Mouse (Mus musculus) stomach, postnatal 0 days (tissue): ENCODE data around the gene Pear1.
"Not testable (repeated sequence)": the region's sequence is repeated elsewhere in the genome, so short reads cannot be mapped to it uniquely, and the experiment has no call there.

Source experiments
- CTCF ChIP-seq: IDR thresholded peaks from 2 replicates; pipeline ENCODE4 v1.5.1; 2016; ENCODE audit warnings: antibody characterized with exemption, low read depth, mild to moderate bottlenecking, moderate library complexity
- EP300 ChIP-seq: optimal IDR thresholded peaks from 2 replicates; pipeline ENCODE3; 2016; ENCODE audit warnings: antibody characterized with exemption

DNA sequence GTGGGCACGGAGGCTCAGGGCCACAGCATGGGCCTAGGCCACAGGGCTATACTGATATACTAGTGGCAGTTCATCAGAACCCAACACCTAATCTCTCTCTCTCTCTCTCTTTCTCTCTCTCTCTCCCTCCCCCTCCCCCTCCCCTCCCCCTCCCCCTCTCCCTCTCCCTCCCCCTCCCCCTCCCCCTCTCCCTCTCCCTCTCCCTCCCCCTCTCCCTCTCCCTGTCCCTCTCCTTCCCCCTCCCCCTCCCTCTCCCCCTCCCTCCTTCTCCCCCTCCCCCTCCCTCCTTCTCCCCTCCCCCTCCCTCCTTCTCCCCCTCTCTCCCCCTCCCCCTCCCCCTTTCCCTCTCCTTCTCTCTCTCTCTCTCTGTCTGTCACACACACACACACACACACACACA is at the start of gene Pear1:
- TF ChIP-seq EP300, CTCF: not testable (repeated sequence)
